In genomic region chr8:71396639-71397305, GRCm38 (mm10) we compare ENCODE assay signal across 7 mouse cellular contexts. TPM values are rescaled to one million over a fixed set of nuclear protein-coding genes. Genes with fewer than 3 reads are reported as not detected.
DNase-seq lines count a peak whose midpoint lies in the region; ATAC-seq and TF ChIP-seq lines count a peak whose summit lies in the region.

Babam1 (plus strand) TSS chr8:71396861.

- peaks cover 26% of the 10 kb centered on the region for H3K4me1 ChIP-seq in embryonic facial prominence, embryonic 10.5 days
- H3K4me1 ChIP-seq in intestine, postnatal 0 days (replicated peaks; ENCODE audit: control insufficient read depth, insufficient read depth, low read length) = 0 out of 2 replicates have a peak, but pooled peaks cover 5% of the 10 kb centered on the region
- H3K4me1 ChIP-seq in midbrain, embryonic 12.5 days = peaks cover 19% of the 10 kb centered on the region
- peaks cover 8% of the 10 kb centered on the region; the same call in 1 of the 2 replicates for H3K4me1 ChIP-seq in small intestine, adult 2 months (ENCODE audit: control insufficient read depth, insufficient read depth, insufficient read length, low read length)

- intact Hi-C loops in left cerebral cortex, postnatal 4 days (cut with DNase I) = no loop called here

- H3K4me2 ChIP-seq in intestine, postnatal 0 days (replicated peaks; ENCODE audit: low read depth) = peak within 1 kb of the TSS; percentile 73
- peak within 1 kb of the TSS; percentile 82 for H3K4me2 ChIP-seq in midbrain, embryonic 12.5 days (replicated peaks)

- H3K27ac ChIP-seq in embryonic facial prominence, embryonic 10.5 days (replicated peaks) = peak within 1 kb of the TSS; percentile 89
- H3K27ac ChIP-seq in intestine, postnatal 0 days (ENCODE audit: low read depth, low read length) = peak within 1 kb of the TSS; percentile 37; the same call in 1 of the 2 replicates
- peak within 1 kb of the TSS; percentile 54 for H3K27ac ChIP-seq in midbrain, embryonic 12.5 days (replicated peaks)
- H3K27ac ChIP-seq in small intestine, adult 2 months (ENCODE audit: insufficient read depth, low read depth, low read length) = peak within 1 kb of the TSS; percentile 31

- peak; percentile 96 for DNase-seq in adrenal gland, postnatal 14 days
- DNase-seq in embryonic facial prominence, embryonic 10.5 days (ENCODE audit: low spot score) = peak; percentile 94
- peak; percentile 81 for DNase-seq in gonadal fat pad, adult 2 months (ENCODE audit: low read depth)
- DNase-seq in left cerebral cortex, postnatal 4 days = peak; percentile 95

- no peak for TF ChIP-seq CTCF in intestine, postnatal 0 days (IDR thresholded peaks at IDR 0.05; ENCODE audit: low read depth)
- TF ChIP-seq CTCF in small intestine, adult 2 months (IDR thresholded peaks at IDR 0.05; ENCODE audit: extremely low read depth, insufficient read length, insufficient replicate concordance, low read depth, low read length) = no peak

- ATAC-seq in intestine, postnatal 0 days = peak; percentile 85
- ATAC-seq in midbrain, embryonic 12.5 days (ENCODE audit: low FRiP score, low read depth) = peak; percentile 98

- TF ChIP-seq POLR2A in small intestine, adult 2 months (IDR thresholded peaks at IDR 0.05; ENCODE audit: low read depth, low read length) = peak; percentile 67; the same call in 1 of the 2 replicates

- WGBS in embryonic facial prominence, embryonic 10.5 days = under 1% methylated on average over 34 of the region's 34 CpGs
- WGBS in intestine, postnatal 0 days = under 1% methylated on average over 34 of the region's 34 CpGs
- 1% methylated on average over 34 of the region's 34 CpGs for WGBS in midbrain, embryonic 12.5 days
- 1% methylated on average over 34 of the region's 34 CpGs for WGBS in small intestine, adult 2 months

- H3K36me3 ChIP-seq in embryonic facial prominence, embryonic 10.5 days (replicated peaks) = peaks cover 31% of the 10 kb centered on the region
- H3K36me3 ChIP-seq in intestine, postnatal 0 days (ENCODE audit: control insufficient read depth, insufficient read depth) = peaks cover 17% of the 10 kb centered on the region
- peaks cover 23% of the 10 kb centered on the region for H3K36me3 ChIP-seq in midbrain, embryonic 12.5 days
- H3K36me3 ChIP-seq in small intestine, adult 2 months (ENCODE audit: control insufficient read depth, insufficient read depth, low read length) = peaks cover 12% of the 10 kb centered on the region

- H3K4me3 ChIP-seq in embryonic facial prominence, embryonic 10.5 days = peak within 1 kb of the TSS; percentile 88
- peak within 1 kb of the TSS; percentile 63 for H3K4me3 ChIP-seq in intestine, postnatal 0 days (ENCODE audit: low read depth, low read length)
- H3K4me3 ChIP-seq in midbrain, embryonic 12.5 days = peak within 1 kb of the TSS; percentile 82
- H3K4me3 ChIP-seq in small intestine, adult 2 months (ENCODE audit: low read depth, low read length) = peak within 1 kb of the TSS; percentile 86

- H3K9me3 ChIP-seq in embryonic facial prominence, embryonic 10.5 days = no peaks in the 10 kb centered on the region
- H3K9me3 ChIP-seq in intestine, postnatal 0 days (ENCODE audit: control insufficient read depth) = no peaks in the 10 kb centered on the region
- H3K9me3 ChIP-seq in midbrain, embryonic 12.5 days = no peaks in the 10 kb centered on the region

- H3K27me3 ChIP-seq in embryonic facial prominence, embryonic 10.5 days (replicated peaks; ENCODE audit: low read depth, poor library complexity, severe bottlenecking) = 0 out of 2 replicates have a peak, but pooled peaks cover 3% of the 10 kb centered on the region
- no peaks in the 10 kb centered on the region for H3K27me3 ChIP-seq in intestine, postnatal 0 days (replicated peaks; ENCODE audit: control insufficient read depth, insufficient read depth, low read length)
- H3K27me3 ChIP-seq in midbrain, embryonic 12.5 days = no peaks in the 10 kb centered on the region
- H3K27me3 ChIP-seq in small intestine, adult 2 months (ENCODE audit: control insufficient read depth, insufficient read depth, low read length) = no peaks in the 10 kb centered on the region

- peak within 1 kb of the TSS; percentile 56 for H3K9ac ChIP-seq in intestine, postnatal 0 days (ENCODE audit: low read depth, low read length)
- H3K9ac ChIP-seq in midbrain, embryonic 12.5 days (replicated peaks) = peak within 1 kb of the TSS; percentile 73

RNA-seq across cellular contexts. Expression of gene Babam1, which starts in this region (rescaled TPM):
- 85.5 and 88.4 TPM in 2 replicates for total RNA-seq in adrenal gland, postnatal 14 days (2021)
- 109 and 110 TPM in 2 replicates for polyA plus RNA-seq in embryonic facial prominence, embryonic 10.5 days (2016; fragmentation: Nextera tagmentation; extraction: Ambion mirVana)
- polyA plus RNA-seq in gonadal fat pad, adult 2 months (2012; rRNA removed) = 107 and 126 TPM in 2 replicates
- polyA plus RNA-seq in intestine, postnatal 0 days (2015; fragmentation: Nextera tagmentation; extraction: Ambion mirVana) = 66.8 and 68.6 TPM in 2 replicates
- 10 to 100 TPM; 75.8 to 88.0 TPM for total RNA-seq in left cerebral cortex, postnatal 4 days (2021)
- 91.7 and 102 TPM in 2 replicates for polyA plus RNA-seq in midbrain, embryonic 12.5 days (2016; fragmentation: Nextera tagmentation; extraction: Ambion mirVana)
- 64.5 and 119 TPM in 2 replicates for polyA plus RNA-seq in small intestine, adult 2 months (2012; rRNA removed)

Comparison
In these comparisons a context has a peak if more than half of its experiments do, and no peak if none do; other contexts are left out.
1. Peak in every context shown above with its lines: DNase-seq, ATAC-seq, H3K4me3 ChIP-seq and H3K27ac ChIP-seq.
2. H3K27ac ChIP-seq: peak in every context shown above with its lines; median percentile 89 in embryonic facial prominence, embryonic 10.5 days; 54 in midbrain, embryonic 12.5 days; 37 in intestine, postnatal 0 days; 31 in small intestine, adult 2 months.